Mouse (Mus musculus) neural tube, embryonic 13.5 days (tissue): ENCODE data around the gene Hist1h2ap. TPM values are rescaled to one million over a fixed set of nuclear protein-coding genes. Genes with fewer than 3 reads are reported as not detected.
"Not testable (repeated sequence)": the region's sequence is repeated elsewhere in the genome, so short reads cannot be mapped to it uniquely, and the experiment has no call there.

ENCODE experiments used
- ATAC-seq: fragments of 200-750 bp; cut with Nextera tagmentation; 2 replicates; pipeline ENCODE4 v1.8.0; 2017; ENCODE audit warnings: low read depth, mild to moderate bottlenecking, moderate TSS enrichment, moderate library complexity
- H3K27ac ChIP-seq: fragments of 300-500 bp; sonication (generic); replicated peaks from 2 replicates; pipeline ENCODE4 v1.5.1; 2015; ENCODE audit warnings: moderate library complexity, mild to moderate bottlenecking, inconsistent platforms
- H3K27me3 ChIP-seq: fragments of 300-500 bp; sonication (generic); 2 replicates; pipeline ENCODE4 v1.6.1; 2015; ENCODE audit warnings: mild to moderate bottlenecking, inconsistent platforms
- H3K36me3 ChIP-seq: fragments of 300-500 bp; sonication (generic); 2 replicates; pipeline ENCODE4 v1.6.1; 2015; ENCODE audit warnings: mild to moderate bottlenecking, inconsistent platforms
- H3K4me1 ChIP-seq: fragments of 300-500 bp; sonication (generic); replicated peaks from 2 replicates; pipeline ENCODE4 v1.6.1; 2015; ENCODE audit warnings: inconsistent platforms
- H3K4me2 ChIP-seq: fragments of 300-500 bp; sonication (generic); 2 replicates; pipeline ENCODE4 v1.6.1; 2015; ENCODE audit warnings: inconsistent platforms, mild to moderate bottlenecking, moderate library complexity
- H3K4me3 ChIP-seq: fragments of 300-500 bp; sonication (generic); 2 replicates; pipeline ENCODE4 v1.5.1; 2015; ENCODE audit warnings: mild to moderate bottlenecking, inconsistent platforms
- H3K9ac ChIP-seq: fragments of 300-500 bp; sonication (generic); 2 replicates; pipeline ENCODE4 v1.6.1; 2015; ENCODE audit warnings: moderate library complexity, mild to moderate bottlenecking, inconsistent platforms
- H3K9me3 ChIP-seq: fragments of 300-500 bp; sonication (generic); 2 replicates; pipeline ENCODE4 v1.6.1; 2016; ENCODE audit warnings: inconsistent platforms
- WGBS: fragments of 180-500 bp; shearing (Covaris S2); methylation state at CpG from one replicate; pipeline ENCODE4 v1.1.7; 2015; 5-methylcytosine and 5-hydroxymethylcytosine counted together
- microRNA-seq: library from miRNA; unstranded; fragments of <30 nt; microRNA quantifications from one replicate; pipeline ENCODE4, GENCODE M21; 2016
- polyA plus RNA-seq: library from polyadenylated mRNA; unstranded; fragments of >200 nt; fragmentation: Nextera tagmentation; extraction: Ambion mirVana; gene quantifications from 2 replicates; pipeline ENCODE4 v1.2.1, GENCODE M21; 2015

Gene Hist1h2ap
- polyA plus RNA-seq, 1 experiment from 2014 or later, result 649 TPM

DNA sequence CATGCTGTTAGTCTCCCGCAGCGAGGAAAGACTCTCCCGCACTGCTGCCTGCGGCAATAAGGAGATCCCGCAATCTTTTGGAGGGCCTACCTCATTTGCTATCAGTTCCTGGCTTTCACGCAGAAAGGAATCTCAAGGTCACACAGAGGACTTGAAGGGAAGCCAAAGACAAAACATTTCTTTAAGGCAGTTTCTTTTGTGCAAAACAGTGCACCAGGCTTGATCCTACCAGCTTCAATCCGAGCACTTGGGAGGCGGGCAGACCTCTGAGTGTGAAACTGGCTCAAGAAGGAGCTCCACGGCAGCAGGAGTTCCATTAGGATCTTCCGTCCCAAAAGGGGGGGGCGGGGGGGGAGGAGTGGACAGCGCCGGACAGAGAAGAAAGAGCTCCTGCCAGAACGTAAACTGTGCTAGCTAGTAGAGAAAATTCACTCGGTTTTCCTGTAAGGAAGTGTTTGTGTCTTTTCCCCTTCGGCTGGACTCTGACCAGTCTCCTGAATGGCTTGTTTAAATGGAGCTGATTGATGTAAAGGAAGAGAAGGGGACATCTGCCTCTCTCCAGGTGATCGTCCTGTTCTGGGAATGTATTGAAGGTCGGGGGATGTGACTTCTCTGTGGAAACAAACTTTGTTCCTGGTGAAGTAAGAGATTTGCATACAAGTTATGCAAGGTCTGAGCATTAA is 42.6 kb downstream of the Hist1h2ap start:
- no peak for ATAC-seq
- 6% methylated on average over 18 of the region's 18 CpGs for WGBS
- peak overlapping the region; percentile 57 for H3K9ac ChIP-seq

DNA sequence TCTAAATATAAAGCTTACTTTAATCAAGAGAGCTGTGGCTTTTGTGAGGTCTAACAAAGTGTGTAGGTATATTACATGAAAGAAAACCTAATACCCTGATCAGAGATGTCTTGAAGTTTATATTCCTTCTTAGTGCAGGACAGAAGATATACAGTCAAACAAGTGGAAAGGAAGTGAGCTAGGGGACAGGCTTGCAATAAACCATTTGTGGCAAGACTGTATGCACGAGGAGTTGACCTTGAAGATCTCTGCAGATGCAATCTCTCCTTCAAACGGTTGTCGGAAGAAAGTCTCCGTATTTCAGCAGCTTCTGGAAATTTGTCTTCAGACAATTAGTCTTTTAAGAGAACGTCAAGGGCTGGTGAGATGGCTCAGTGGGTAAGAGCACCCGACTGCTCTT is 43.4 kb downstream of the Hist1h2ap start:
- ATAC-seq, result no peak
- Histone ChIP-seq H3K36me3 (no peaks in the 10 kb centered on the region), H3K27ac (no peak overlapping the region), H3K4me2 (no peak overlapping the region), H3K27me3 (no peaks in the 10 kb centered on the region), H3K4me1 (peaks cover 27% of the 10 kb centered on the region), H3K9ac (no peak overlapping the region), H3K9me3 (no peaks in the 10 kb centered on the region), H3K4me3 (no peak overlapping the region)
- 54% methylated on average over 6 of the region's 6 CpGs for WGBS

More for the DNA sequence above, 42.6 kb downstream of the Hist1h2ap start:
- Histone ChIP-seq H3K4me2 (peak overlapping the region; percentile 46), H3K27me3 (no peaks in the 10 kb centered on the region), H3K4me1 (peaks cover 25% of the 10 kb centered on the region), H3K9me3 (no peaks in the 10 kb centered on the region), H3K36me3 (no peaks in the 10 kb centered on the region), H3K27ac (no peak overlapping the region), H3K4me3 (peak overlapping the region; percentile 14; the same call in 1 of the 2 replicates)

DNA sequence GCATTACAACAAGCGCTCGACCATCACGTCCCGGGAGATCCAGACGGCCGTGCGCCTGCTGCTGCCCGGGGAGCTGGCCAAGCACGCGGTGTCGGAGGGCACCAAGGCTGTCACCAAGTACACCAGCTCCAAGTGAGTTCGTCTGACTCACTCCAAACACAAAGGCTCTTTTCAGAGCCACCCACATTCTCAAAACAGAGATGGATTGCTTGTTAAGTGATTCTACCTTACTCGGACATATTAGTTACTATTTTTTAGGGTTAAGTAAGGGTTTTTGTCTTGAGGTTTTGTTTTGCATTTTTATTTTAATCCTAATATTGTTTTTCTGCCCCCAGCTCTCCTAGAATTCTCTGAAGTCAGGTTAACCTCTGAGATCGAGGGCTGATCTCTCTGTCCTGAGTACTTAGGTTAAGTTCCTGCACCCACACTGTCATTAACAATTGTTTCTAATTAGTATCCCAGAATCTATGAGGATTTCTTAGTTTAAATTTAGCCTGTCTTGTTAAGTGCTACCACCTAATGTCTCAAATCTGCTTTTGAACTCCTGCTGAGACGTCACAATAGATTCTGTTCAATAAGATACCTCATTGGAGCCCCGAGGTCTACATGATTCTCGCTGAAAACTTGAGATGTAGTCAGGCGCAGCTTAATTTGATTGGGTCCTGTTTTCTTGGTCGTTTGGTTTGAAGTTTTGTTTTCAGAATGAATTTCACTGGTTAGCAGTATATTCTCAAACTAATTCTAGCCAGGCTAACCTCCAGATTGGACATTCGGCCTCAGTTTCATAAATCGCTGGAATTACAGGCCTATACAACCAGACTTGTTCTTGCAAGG is 45.3 kb downstream of the Hist1h2ap start:
- Histone ChIP-seq H3K27ac (peak overlapping the region; percentile 77), H3K9ac (peak overlapping the region; percentile 58), H3K4me1 (peaks cover 35% of the 10 kb centered on the region), H3K9me3 (no peaks in the 10 kb centered on the region), H3K27me3 (no peaks in the 10 kb centered on the region), H3K36me3 (no peaks in the 10 kb centered on the region), H3K4me2 (peak overlapping the region; percentile 62), H3K4me3 (peak overlapping the region; percentile 39)
- ATAC-seq, result peak; percentile 52; the same call in 1 of the 2 replicates
- WGBS, result 12% methylated on average over 17 of the region's 21 CpGs

DNA sequence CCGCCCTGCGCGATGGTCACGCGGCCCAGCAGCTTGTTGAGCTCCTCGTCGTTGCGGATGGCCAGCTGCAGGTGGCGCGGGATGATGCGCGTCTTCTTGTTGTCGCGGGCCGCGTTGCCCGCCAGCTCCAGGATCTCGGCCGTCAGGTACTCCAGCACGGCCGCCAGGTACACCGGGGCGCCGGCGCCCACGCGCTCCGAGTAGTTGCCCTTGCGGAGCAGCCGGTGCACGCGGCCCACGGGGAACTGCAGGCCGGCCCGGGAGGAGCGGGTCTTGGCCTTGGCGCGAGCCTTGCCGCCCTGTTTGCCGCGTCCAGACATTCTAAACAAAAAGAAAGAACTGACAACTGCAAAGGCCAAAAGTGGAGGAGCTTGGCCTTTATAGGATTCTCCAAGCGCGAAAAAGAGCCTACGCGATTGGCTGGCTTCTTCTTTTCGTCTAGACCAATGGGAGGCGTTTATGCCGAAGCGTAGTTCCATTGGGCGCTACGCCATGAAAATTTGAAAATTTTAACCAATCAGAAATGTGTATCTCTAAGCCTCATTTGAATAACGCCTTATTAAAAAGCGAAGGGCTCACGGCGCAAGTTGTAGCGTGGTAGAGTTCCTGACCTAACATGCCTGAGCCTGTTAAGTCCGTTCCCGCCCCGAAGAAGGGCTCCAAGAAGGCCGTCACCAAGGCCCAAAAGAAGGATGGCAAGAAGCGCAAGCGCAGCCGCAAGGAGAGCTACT is 46.2 kb downstream of the Hist1h2ap start, which contains the start of the genes Hist1h2an and Hist1h2bp:
Gene Hist1h2an (minus strand): TSS at position 320 of the 731 bp plus-strand sequence.
Gene Hist1h2bp (plus strand): TSS at position 563 of the 731 bp plus-strand sequence.
- Histone ChIP-seq H3K4me1 (peaks cover 43% of the 10 kb centered on the region), H3K9ac (peak within 1 kb of the TSS; percentile 64), H3K4me3 (peak within 1 kb of the TSS; percentile 39), H3K4me2 (peak within 1 kb of the TSS; percentile 62), H3K27ac (peak within 1 kb of the TSS; percentile 77)
- WGBS, result under 1% methylated on average over 44 of the region's 63 CpGs
- H3K9me3 ChIP-seq, H3K36me3 ChIP-seq, H3K27me3 ChIP-seq: not testable (repeated sequence)
- ATAC-seq, result peak; percentile 95

DNA sequence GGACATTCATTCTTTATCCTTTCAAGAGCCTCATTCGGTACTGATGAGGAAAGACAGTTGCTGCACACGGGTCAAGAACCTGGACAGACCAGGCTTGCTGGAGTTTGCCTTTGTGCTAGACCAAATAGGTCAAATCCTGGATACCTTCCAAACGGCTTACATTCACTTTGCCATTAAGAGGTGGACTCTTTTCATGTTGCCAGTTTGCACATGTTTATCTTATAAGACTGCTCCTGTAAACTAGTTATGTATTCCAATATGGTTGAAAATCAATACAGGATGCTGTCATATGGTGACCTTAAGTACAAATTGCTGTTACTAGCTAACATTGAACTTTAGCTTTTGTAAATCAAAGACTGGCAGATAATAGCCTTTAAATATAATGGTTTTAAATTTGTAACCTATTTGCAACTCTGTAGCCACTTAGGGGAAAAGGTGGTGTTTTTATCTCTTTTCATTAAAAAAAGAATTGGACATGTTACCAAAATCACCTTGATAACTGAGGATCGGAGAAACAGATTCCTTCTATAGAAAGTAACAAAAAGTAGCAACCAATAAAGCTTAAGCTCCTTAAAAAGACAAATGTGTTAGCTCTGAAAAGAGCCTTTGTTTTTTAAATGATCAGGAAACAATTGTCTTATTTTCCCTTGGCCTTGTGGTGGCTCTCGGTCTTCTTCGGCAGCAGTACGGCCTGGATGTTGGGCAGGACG is 47.0 kb downstream of the Hist1h2ap start:
- Histone ChIP-seq H3K4me3 (peak overlapping the region; percentile 39), H3K36me3 (no peaks in the 10 kb centered on the region), H3K27ac (peak overlapping the region; percentile 76), H3K9me3 (no peaks in the 10 kb centered on the region), H3K9ac (peak overlapping the region; percentile 64), H3K4me2 (peak overlapping the region; percentile 62), H3K4me1 (peaks cover 44% of the 10 kb centered on the region), H3K27me3 (no peaks in the 10 kb centered on the region)
- no peak for ATAC-seq
- 1% methylated on average over 8 of the region's 8 CpGs for WGBS

DNA sequence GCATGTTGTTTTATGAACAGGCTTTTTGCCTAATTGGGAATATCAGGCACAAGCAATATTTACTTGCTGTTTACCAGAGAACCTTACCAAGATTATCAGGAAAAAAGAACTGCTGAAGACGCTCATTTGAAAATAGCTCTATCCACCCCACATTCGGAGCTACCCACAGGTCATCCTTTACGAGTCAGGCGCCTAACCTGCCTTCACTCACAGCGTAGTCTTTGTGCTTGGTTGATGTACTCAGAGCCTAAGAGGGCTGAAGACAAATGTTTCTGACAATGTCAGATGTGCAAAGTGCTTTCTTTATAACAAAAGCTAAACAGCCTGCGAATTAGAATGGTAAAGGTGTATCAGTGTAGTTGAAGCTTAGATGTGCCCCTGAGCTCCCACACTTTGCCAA is 49.0 kb downstream of the Hist1h2ap start:
- Histone ChIP-seq H3K9ac (peak overlapping the region; percentile 28), H3K9me3 (no peaks in the 10 kb centered on the region), H3K4me2 (peak overlapping the region; percentile 80), H3K27me3 (no peaks in the 10 kb centered on the region), H3K27ac (peak overlapping the region; percentile 59), H3K4me1 (peaks cover 54% of the 10 kb centered on the region), H3K4me3 (0 out of 2 replicates have a peak overlapping the region, but pooled peaks have one; percentile 40), H3K36me3 (no peaks in the 10 kb centered on the region)
- ATAC-seq, result no peak
- 13% methylated on average over 6 of the region's 6 CpGs for WGBS

DNA sequence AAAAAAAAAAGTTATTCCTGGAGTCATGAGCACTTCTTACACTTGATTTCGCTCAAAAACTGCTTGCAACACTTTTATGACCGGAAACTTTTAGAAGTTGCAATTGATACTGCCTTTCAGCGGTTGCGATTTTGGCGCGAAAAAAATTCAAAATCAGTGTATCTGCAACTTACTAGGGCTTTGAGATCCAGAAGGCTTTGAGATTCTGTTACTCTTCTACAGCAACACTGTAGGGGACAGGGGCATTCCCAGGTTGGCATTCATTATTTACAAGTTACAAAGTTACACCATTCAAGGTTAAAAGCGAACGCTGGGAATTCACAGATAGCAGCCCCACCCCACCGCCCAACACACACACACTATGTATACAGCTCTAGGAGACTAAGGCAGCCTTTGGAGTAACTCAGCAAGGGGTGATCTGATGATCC is 49.6 kb downstream of the Hist1h2ap start:
- H3K27me3 ChIP-seq, result no peaks in the 10 kb centered on the region
- peak overlapping the region; percentile 80 for H3K4me2 ChIP-seq
- H3K36me3 ChIP-seq, result no peaks in the 10 kb centered on the region
- H3K27ac ChIP-seq, result peak overlapping the region; percentile 59
- H3K4me3 ChIP-seq, result peak overlapping the region; percentile 40
- H3K9me3 ChIP-seq, result no peaks in the 10 kb centered on the region
- ATAC-seq, result no peak
- H3K4me1 ChIP-seq, result peaks cover 56% of the 10 kb centered on the region
- WGBS, result 2% methylated on average over 9 of the region's 9 CpGs
- H3K9ac ChIP-seq, result peak overlapping the region; percentile 28

DNA sequence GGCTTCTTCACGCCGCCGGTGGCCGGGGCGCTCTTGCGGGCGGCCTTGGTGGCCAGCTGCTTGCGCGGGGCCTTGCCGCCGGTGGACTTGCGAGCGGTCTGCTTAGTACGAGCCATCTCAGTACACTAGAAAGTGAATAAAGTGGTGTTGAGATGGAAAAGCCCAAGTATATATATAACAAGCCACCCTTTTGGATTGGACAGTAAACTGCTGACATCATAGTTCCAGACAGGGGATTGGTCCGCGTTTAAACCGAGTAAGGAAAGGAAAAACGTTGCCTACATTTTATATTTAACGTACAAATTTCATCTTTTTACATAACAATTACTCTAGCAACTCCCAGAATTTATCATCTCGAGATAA is 50.1 kb downstream of the Hist1h2ap start, which contains the start of gene Hist1h3i:
Gene Hist1h3i (minus strand): TSS at position 116 of the 363 bp plus-strand sequence.
- peak within 1 kb of the TSS; percentile 40 for H3K4me3 ChIP-seq
- no peaks in the 10 kb centered on the region for H3K36me3 ChIP-seq
- WGBS, result 0% methylated on average over 14 of the region's 20 CpGs
- H3K9ac ChIP-seq, result peak within 1 kb of the TSS; percentile 70
- H3K27ac ChIP-seq, result peak within 1 kb of the TSS; percentile 84
- H3K4me2 ChIP-seq, result peak within 1 kb of the TSS; percentile 80
- H3K4me1 ChIP-seq, result peaks cover 59% of the 10 kb centered on the region
- peak; percentile 76 for ATAC-seq
- H3K27me3 ChIP-seq, result no peaks in the 10 kb centered on the region
- no peaks in the 10 kb centered on the region for H3K9me3 ChIP-seq

Small RNA genes within 50 kb of the gene (microRNA-seq; reads per million reads assigned to microRNA genes)
- gene Gm19658, result not detected
- gene Gm44346, result not detected
- gene Gm44466, result not detected

Other genes starting within 250 kb of the Hist1h2ap start
- gene Olfr1362, start 219.5 kb downstream of the Hist1h2ap start, polyA plus RNA-seq, result not detected in 2 replicates
- gene Olfr11, start 191.0 kb downstream of the Hist1h2ap start, polyA plus RNA-seq, result 0.07 TPM in 1 of 2 replicates, not detected in the other
- not detected in 2 replicates for gene Olfr1361, start 170.1 kb downstream of the Hist1h2ap start, polyA plus RNA-seq
- gene Olfr1360, start 156.1 kb downstream of the Hist1h2ap start, polyA plus RNA-seq, result not detected in 2 replicates
- not detected in 2 replicates for gene Olfr1359, start 135.4 kb downstream of the Hist1h2ap start, polyA plus RNA-seq
- gene Hist1h2bl, start 117.4 kb downstream of the Hist1h2ap start, polyA plus RNA-seq, result 1.4 and 1.5 TPM in 2 replicates
- gene Hist1h2ai, start 117.1 kb downstream of the Hist1h2ap start, polyA plus RNA-seq, result 5.9 TPM in 1 of 2 replicates, not detected in the other
- 2.7 and 3.3 TPM in 2 replicates for gene Hist1h3h, start 115.8 kb downstream of the Hist1h2ap start, polyA plus RNA-seq
- gene Hist1h2bm, start 111.5 kb downstream of the Hist1h2ap start, polyA plus RNA-seq, result 1.2 and 1.4 TPM in 2 replicates
- 1.0 and 1.7 TPM in 2 replicates for gene Hist1h4j, start 98.4 kb downstream of the Hist1h2ap start, polyA plus RNA-seq
- 0.84 and 3.9 TPM in 2 replicates for gene Hist1h4k, start 83.0 kb downstream of the Hist1h2ap start, polyA plus RNA-seq
- gene Hist1h2ak, start 79.7 kb downstream of the Hist1h2ap start, polyA plus RNA-seq, result 6.0 and 7.6 TPM in 2 replicates
- 0.73 and 1.1 TPM in 2 replicates for gene Hist1h2bn, start 79.4 kb downstream of the Hist1h2ap start, polyA plus RNA-seq
- gene Hist1h1b, start 52.9 kb downstream of the Hist1h2ap start, polyA plus RNA-seq, result 3.2 and 5.8 TPM in 2 replicates
- gene Hist1h3i, start 50.1 kb downstream of the Hist1h2ap start, polyA plus RNA-seq, result 32.1 and 33.9 TPM in 2 replicates
- not detected in 2 replicates for gene Hist1h2an, start 46.3 kb downstream of the Hist1h2ap start, polyA plus RNA-seq
- 0.52 and 1.4 TPM in 2 replicates for gene Hist1h2bp, start 46.0 kb downstream of the Hist1h2ap start, polyA plus RNA-seq
- gene Hist1h2bq, start 23.3 kb downstream of the Hist1h2ap start, polyA plus RNA-seq, result 4.3 and 4.4 TPM in 2 replicates
- not detected in 2 replicates for gene Hist1h2ao, start 23.0 kb downstream of the Hist1h2ap start, polyA plus RNA-seq
- not detected in 2 replicates for gene Hist1h4m, start 21.8 kb downstream of the Hist1h2ap start, polyA plus RNA-seq
- 7.0 and 7.5 TPM in 2 replicates for gene Hist1h4n, start 1.3 kb downstream of the Hist1h2ap start, polyA plus RNA-seq
- gene Hist1h2br, start 236 bp upstream of the Hist1h2ap start, polyA plus RNA-seq, result 3.9 and 5.2 TPM in 2 replicates
- gene Zfp184, start 111.6 kb upstream of the Hist1h2ap start, polyA plus RNA-seq, result 16.0 and 16.3 TPM in 2 replicates
- gene Pom121l2, start 147.7 kb upstream of the Hist1h2ap start, polyA plus RNA-seq, result not detected in 2 replicates
- gene Prss16, start 176.2 kb upstream of the Hist1h2ap start, polyA plus RNA-seq, result 0.17 and 0.18 TPM in 2 replicates
- 1.7 TPM in 1 of 2 replicates, not detected in the other for gene Hist1h2ah, start 202.1 kb upstream of the Hist1h2ap start, polyA plus RNA-seq
- gene Hist1h2bk, start 202.4 kb upstream of the Hist1h2ap start, polyA plus RNA-seq, result 2.5 and 3.8 TPM in 2 replicates
- 8.8 and 10.1 TPM in 2 replicates for gene Hist1h4i, start 207.9 kb upstream of the Hist1h2ap start, polyA plus RNA-seq
- 8.4 and 11.4 TPM in 2 replicates for gene Hist1h2ag, start 209.4 kb upstream of the Hist1h2ap start, polyA plus RNA-seq
- 2.7 and 3.3 TPM in 2 replicates for gene Hist1h2bj, start 209.7 kb upstream of the Hist1h2ap start, polyA plus RNA-seq